Mouse (Mus musculus) MEL (cell line): ENCODE results near the gene Slc44a5. TPM values are rescaled to one million over a fixed set of nuclear protein-coding genes. Genes with fewer than 3 reads are reported as not detected.

Source experiments
- DNase-seq: peaks from one replicate; pipeline ENCODE4 v3.0.0; 2011; ENCODE audit warnings: low read depth, low spot score
- H3K27ac ChIP-seq: 2 replicates; pipeline ENCODE4 v1.5.1; 2012; ENCODE audit warnings: low read depth, mild to moderate bottlenecking, control low read depth, low read length, moderate library complexity; ENCODE audit not compliant: control insufficient read depth
- H3K27me3 ChIP-seq, 2 experiments: fragments of 150-350 bp in 1 of 2; sonication (generic) in 1 of 2; 2 replicates each; pipeline ENCODE4 v1.6.1; 2012; ENCODE audit warnings: low read length in 2 of 2, mild to moderate bottlenecking in 2 of 2, improper control_type of control experiment in 1 of 2, moderate library complexity in 1 of 2; ENCODE audit not compliant: insufficient read depth in 2 of 2, control insufficient read depth in 1 of 2
- H3K36me3 ChIP-seq, 2 experiments: 2 replicates each; pipeline ENCODE4 v1.6.1; 2012 to 2014; ENCODE audit warnings: low read length in 2 of 2, improper control_type of control experiment in 1 of 2, inconsistent platforms in 1 of 2, mild to moderate bottlenecking in 1 of 2; ENCODE audit not compliant: insufficient read depth in 2 of 2, control insufficient read depth in 1 of 2
- H3K4me1 ChIP-seq, 2 experiments: fragments of 150-350 bp in 1 of 2; sonication (generic) in 1 of 2; 2 replicates each; pipeline ENCODE4 v1.6.1; 2012; ENCODE audit warnings: low read length in 2 of 2, improper control_type of control experiment in 1 of 2, mild to moderate bottlenecking in 1 of 2; ENCODE audit not compliant: insufficient read depth in 2 of 2, control insufficient read depth in 1 of 2
- H3K4me3 ChIP-seq, 2 experiments: fragments of 150-350 bp in 1 of 2; sonication (generic) in 1 of 2; 2 replicates each; pipeline ENCODE4 v1.5.1; 2012; ENCODE audit warnings: low read depth in 2 of 2, low read length in 2 of 2, mild to moderate bottlenecking in 2 of 2, moderate library complexity in 2 of 2, control low read depth in 1 of 2, improper control_type of control experiment in 1 of 2; ENCODE audit not compliant: control insufficient read depth in 1 of 2, insufficient read depth in 1 of 2
- H3K79me2 ChIP-seq: 2 replicates; pipeline ENCODE4 v1.6.1; 2012; ENCODE audit warnings: mild to moderate bottlenecking, low read length, moderate library complexity; ENCODE audit not compliant: control insufficient read depth, poor library complexity, insufficient read depth
- H3K9ac ChIP-seq: 2 replicates; pipeline ENCODE4 v1.6.1; 2012; ENCODE audit warnings: low read depth, mild to moderate bottlenecking, control low read depth, low read length, moderate library complexity; ENCODE audit not compliant: control insufficient read depth, poor library complexity, severe bottlenecking
- H3K9me3 ChIP-seq: fragments of 150-350 bp; sonication (generic); replicated peaks from 2 replicates; pipeline ENCODE4 v1.6.1; 2012; ENCODE audit warnings: mild to moderate bottlenecking, low read length, improper control_type of control experiment, moderate library complexity; ENCODE audit not compliant: insufficient read depth
- BHLHE40 ChIP-seq: IDR thresholded peaks from 2 replicates; pipeline ENCODE4 v1.6.1; 2012; ENCODE audit warnings: low read depth, mild to moderate bottlenecking, inconsistent platforms, low read length, improper control_type of control experiment, borderline replicate concordance
- CHD1 ChIP-seq: IDR thresholded peaks from 2 replicates; pipeline ENCODE4 v1.6.1; 2012; ENCODE audit warnings: low read depth, mild to moderate bottlenecking, inconsistent platforms, low read length, improper control_type of control experiment
- CTCF ChIP-seq, 3 experiments: IDR thresholded peaks in 2 of 3; conservative IDR thresholded peaks in 1 of 3; 2 replicates each; pipeline ENCODE4 v1.5.1; 2011 to 2012; ENCODE audit warnings: low read length in 3 of 3, low read depth in 2 of 3, mild to moderate bottlenecking in 2 of 3, improper control_type of control experiment in 1 of 3, inconsistent platforms in 1 of 3, mixed read lengths in 1 of 3, moderate library complexity in 1 of 3; ENCODE audit not compliant: control insufficient read depth in 1 of 3, insufficient read depth in 1 of 3, poor library complexity in 1 of 3, severe bottlenecking in 1 of 3
- E2F4 ChIP-seq: IDR thresholded peaks from 2 replicates; pipeline ENCODE4 v1.6.1; 2011; ENCODE audit warnings: low read depth, low read length, improper control_type of control experiment, borderline replicate concordance
- EP300 ChIP-seq, 2 experiments: IDR thresholded peaks; 2 replicates each; pipeline ENCODE4 v1.6.1; 2011; ENCODE audit warnings: improper control_type of control experiment in 2 of 2, low read length in 2 of 2, low read depth in 1 of 2, mild to moderate bottlenecking in 1 of 2
- ETS1 ChIP-seq: IDR thresholded peaks from 2 replicates; pipeline ENCODE4 v1.6.1; 2012; ENCODE audit warnings: low read depth, mild to moderate bottlenecking, inconsistent platforms, low read length, improper control_type of control experiment, moderate library complexity
- GATA1 ChIP-seq: IDR thresholded peaks from 2 replicates; pipeline ENCODE4 v1.6.1; 2011; ENCODE audit warnings: low read depth, low read length, improper control_type of control experiment
- HCFC1 ChIP-seq: IDR thresholded peaks from 2 replicates; pipeline ENCODE4 v1.6.1; 2012; ENCODE audit warnings: low read depth, mild to moderate bottlenecking, inconsistent platforms, low read length, improper control_type of control experiment, moderate library complexity
- KAT2A ChIP-seq: conservative IDR thresholded peaks from 2 replicates; pipeline ENCODE4 v1.6.1; 2012; ENCODE audit warnings: low read depth, low read length, improper control_type of control experiment, inconsistent platforms
- MAFK ChIP-seq: IDR thresholded peaks from 2 replicates; pipeline ENCODE4 v1.6.1; 2011; ENCODE audit warnings: low read depth, mild to moderate bottlenecking, low read length, improper control_type of control experiment, borderline replicate concordance
- MAX ChIP-seq: IDR thresholded peaks from 2 replicates; pipeline ENCODE4 v1.6.1; 2011; ENCODE audit warnings: low read length, improper control_type of control experiment
- MAZ ChIP-seq: IDR thresholded peaks from 2 replicates; pipeline ENCODE4 v1.6.1; 2012; ENCODE audit warnings: low read depth, mild to moderate bottlenecking, inconsistent platforms, low read length, improper control_type of control experiment
- MXI1 ChIP-seq: IDR thresholded peaks from 2 replicates; pipeline ENCODE4 v1.6.1; 2011; ENCODE audit warnings: mild to moderate bottlenecking, low read depth, low read length, improper control_type of control experiment
- MYB ChIP-seq: IDR thresholded peaks from 2 replicates; pipeline ENCODE4 v1.6.1; 2011; ENCODE audit warnings: mild to moderate bottlenecking, low read depth, low read length, improper control_type of control experiment
- MYC ChIP-seq: IDR thresholded peaks from 2 replicates; pipeline ENCODE4 v1.6.1; 2011; ENCODE audit warnings: low read depth, mild to moderate bottlenecking, low read length, improper control_type of control experiment, moderate library complexity
- POLR2AphosphoS2 ChIP-seq: IDR thresholded peaks from 2 replicates; pipeline ENCODE4 v1.6.1; 2011; ENCODE audit warnings: low read length, improper control_type of control experiment
- POLR2AphosphoS5 ChIP-seq: IDR thresholded peaks from 2 replicates; pipeline ENCODE4 v1.6.1; 2012; ENCODE audit warnings: low read depth, borderline replicate concordance, mild to moderate bottlenecking, inconsistent platforms, low read length, moderate library complexity, mixed read lengths
- RCOR1 ChIP-seq: IDR thresholded peaks from 2 replicates; pipeline ENCODE4 v1.6.1; 2012; ENCODE audit warnings: low read depth, mild to moderate bottlenecking, inconsistent platforms, low read length, improper control_type of control experiment
- SIN3A ChIP-seq: IDR thresholded peaks from 2 replicates; pipeline ENCODE4 v1.6.1; 2012; ENCODE audit warnings: low read length, improper control_type of control experiment, inconsistent platforms
- TAL1 ChIP-seq: IDR thresholded peaks from 2 replicates; pipeline ENCODE4 v1.6.1; 2012; ENCODE audit warnings: mild to moderate bottlenecking, inconsistent platforms, low read length, moderate library complexity, mixed read lengths
- USF2 ChIP-seq, 2 experiments: IDR thresholded peaks; 2 replicates each; pipeline ENCODE4 v1.6.1; 2011 to 2012; ENCODE audit warnings: improper control_type of control experiment in 2 of 2, low read length in 2 of 2, borderline replicate concordance in 1 of 2, inconsistent platforms in 1 of 2, low read depth in 1 of 2, mild to moderate bottlenecking in 1 of 2; ENCODE audit not compliant: insufficient read depth in 1 of 2
- ZNF384 ChIP-seq: IDR thresholded peaks from 2 replicates; pipeline ENCODE4 v1.6.1; 2012; ENCODE audit warnings: low read depth, mild to moderate bottlenecking, inconsistent platforms, low read length, improper control_type of control experiment
- polyA plus RNA-seq, 2 experiments: library from polyadenylated mRNA; stranded (reverse) in 1 of 2; unstranded in 1 of 2; fragments of >175 nt in 1 of 2; fragments of >200 nt in 1 of 2; gene quantifications; 2 replicates each; pipeline versions ENCODE4 v1.2.1 to v1.2.4; 2012; ENCODE audit warnings: low replicate concordance in 2 of 2, low read depth in 1 of 2; ENCODE audit not compliant: insufficient read length in 2 of 2, insufficient read depth in 1 of 2, missing spikeins in 1 of 2
- total RNA-seq: library from RNA; depleted of rRNA; stranded (reverse); fragments of 300-350 nt; gene quantifications from 2 replicates; pipeline ENCODE4 v1.2.3, GENCODE M21; 2012

The Slc44a5 gene
- total and polyA plus RNA-seq, 3 experiments = not detected

GRCm38 (mm10) chr3:153943901-153944334 is 29.3 kb upstream of the Slc44a5 start:
- peaks cover 5 to 11% of the 10 kb centered on the region in 2 experiments; a peak in 2 of 4 replicates for H3K4me1 ChIP-seq
- H3K36me3 ChIP-seq = peaks cover 0 to 14% of the 10 kb centered on the region in 2 experiments; a peak in 2 of 4 replicates
- H3K27ac ChIP-seq = peak overlapping the region; percentile 69
- peaks cover 2% of the 10 kb centered on the region for H3K79me2 ChIP-seq
- peak overlapping the region; percentile 70 to 97 for H3K4me3 ChIP-seq
- H3K9me3 ChIP-seq = no peaks in the 10 kb centered on the region
- H3K9ac ChIP-seq = peak overlapping the region; percentile 67
- TF ChIP-seq USF2 (IDR thresholded peaks at IDR 0.05; ENCODE audit: borderline replicate concordance in 1 of 2, insufficient read depth in 1 of 2, low read depth in 1 of 2, low read length in 2 of 2) = no peak
- TF ChIP-seq RCOR1 = no peak
- TF ChIP-seq E2F4 = no peak
- no peak; the same call in none of the 2 replicates for TF ChIP-seq SIN3A
- TF ChIP-seq GATA1 = no peak
- peak; percentile 76 for TF ChIP-seq MAX
- no peak for TF ChIP-seq ZNF384
- no peak for TF ChIP-seq BHLHE40
- no peak for TF ChIP-seq MYB
- TF ChIP-seq MYC = peak; percentile 68
- TF ChIP-seq ETS1 = no peak
- no peak for TF ChIP-seq CTCF (IDR thresholded peaks at IDR 0.05 in 2 of 3, conservative IDR thresholded peaks at IDR 0.05 in 1 of 3; ENCODE audit: control insufficient read depth in 1 of 3, insufficient read depth in 1 of 3, low read depth in 2 of 3, low read length in 3 of 3, poor library complexity in 1 of 3, severe bottlenecking in 1 of 3)
- TF ChIP-seq MXI1 = peak; percentile 94
- no peak for TF ChIP-seq POLR2AphosphoS5
- TF ChIP-seq CHD1 = 0 out of 2 replicates have a peak, but pooled peaks have one; percentile 69
- TF ChIP-seq HCFC1 = no peak
- no peak for TF ChIP-seq MAFK
- TF ChIP-seq MAZ = peak; percentile 65
- TF ChIP-seq POLR2AphosphoS2 = no peak
- TF ChIP-seq KAT2A = no peak
- no peak for TF ChIP-seq TAL1
- TF ChIP-seq EP300 (IDR thresholded peaks at IDR 0.05; ENCODE audit: low read depth in 1 of 2, low read length in 2 of 2) = peak in 1 of 2 experiments; percentile 17; a peak in 2 of 4 replicates
- peaks cover 0 to 2% of the 10 kb centered on the region in 2 experiments; a peak in 2 of 4 replicates for H3K27me3 ChIP-seq
- peak; percentile 90 for DNase-seq
